Mouse (Mus musculus): ENCODE data around the gene Lgmn. TPM values are rescaled to one million over a fixed set of nuclear protein-coding genes. Genes with fewer than 3 reads are reported as not detected.

Gene Lgmn
- total and polyA plus RNA-seq, 2 experiments from 2014 or later, result 94.0 to 118 TPM

DNA sequence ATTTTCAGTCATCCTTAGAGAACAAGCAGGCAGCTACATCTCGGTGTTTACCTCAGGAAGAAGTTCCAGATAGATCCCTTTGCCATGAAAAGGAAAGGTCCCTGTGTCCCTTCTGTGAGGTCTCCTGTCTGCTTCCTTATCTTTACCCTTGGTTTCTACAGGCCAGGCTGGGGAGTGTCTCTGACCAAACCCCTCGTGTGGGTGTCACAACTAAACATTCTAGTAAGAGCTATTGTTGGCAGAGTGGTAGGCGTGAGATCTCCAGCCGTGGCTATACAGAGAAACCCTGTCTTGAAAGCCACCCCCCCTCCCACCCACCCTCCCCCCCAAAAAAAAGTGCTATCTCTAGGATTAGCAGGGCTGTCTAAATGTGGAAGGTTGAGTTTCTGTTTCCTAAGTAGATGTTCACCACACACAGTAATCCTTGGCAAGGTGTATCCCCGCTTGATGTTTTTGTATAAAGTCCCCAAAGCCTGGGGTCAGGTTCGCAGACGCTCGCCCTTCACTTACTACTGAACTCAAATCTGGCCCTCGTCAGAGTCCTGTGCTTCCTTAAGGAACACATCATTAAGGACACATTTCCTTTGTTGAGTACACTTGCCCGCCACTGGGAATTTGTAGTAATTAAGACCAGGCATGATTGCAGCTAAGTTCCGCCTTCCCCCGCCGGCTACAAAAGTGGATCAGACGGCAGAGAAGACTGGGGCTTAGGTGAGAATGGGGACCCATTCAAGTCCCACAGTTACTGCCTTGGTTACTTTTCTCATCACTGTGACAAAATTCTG lies 94.4 kb downstream of the Lgmn start:
- H3K9ac ChIP-seq (replicated peaks; ENCODE audit: low read depth, low read length), result no peak overlapping the region
- H3K4me3 ChIP-seq (ENCODE audit: low read depth, low read length), result no peak overlapping the region
- ATAC-seq (ENCODE audit: insufficient read depth, low read depth) (peak; percentile 11; the same call in 1 of the 2 replicates), DNase-seq (ENCODE audit: low spot score) (no peak)
- TF ChIP-seq EP300 (IDR thresholded peaks at IDR 0.05; ENCODE audit: low read depth), result no peak
- no peak for TF ChIP-seq CTCF (IDR thresholded peaks at IDR 0.05; ENCODE audit: low read depth)
- WGBS, result 58% methylated on average over 14 of the region's 14 CpGs
- no peak overlapping the region for H3K27ac ChIP-seq (ENCODE audit: low read depth)
- no peak overlapping the region for H3K4me2 ChIP-seq (ENCODE audit: low read depth, low read length)
- H3K36me3 ChIP-seq (replicated peaks; ENCODE audit: control insufficient read depth, insufficient read depth, low read length), result no peaks in the 10 kb centered on the region; the same call in 1 of the 2 replicates
- peaks cover 3% of the 10 kb centered on the region for H3K4me1 ChIP-seq (ENCODE audit: control insufficient read depth, insufficient read depth)
- H3K9me3 ChIP-seq (replicated peaks; ENCODE audit: control insufficient read depth, low read length), result no peaks in the 10 kb centered on the region
- no peaks in the 10 kb centered on the region for H3K27me3 ChIP-seq (ENCODE audit: control insufficient read depth, insufficient read depth, low read length)

Other genes with a start within 250 kb of the Lgmn start
- gene Rin3, start 156.8 kb downstream of the Lgmn start, total RNA-seq (2014; rRNA removed; ENCODE audit: low replicate concordance), result 11.6 and 13.4 TPM in 2 replicates
- 4.6 TPM in 2 replicates for gene Rin3, start 156.8 kb downstream of the Lgmn start, polyA plus RNA-seq (2015; fragmentation: Nextera tagmentation; extraction: Ambion mirVana)
- gene Golga5, start 29.3 kb upstream of the Lgmn start, total RNA-seq (2014; rRNA removed; ENCODE audit: low replicate concordance), result 17.4 and 17.7 TPM in 2 replicates
- gene Golga5, start 29.3 kb upstream of the Lgmn start, polyA plus RNA-seq (2015; fragmentation: Nextera tagmentation; extraction: Ambion mirVana), result 23.5 and 24.0 TPM in 2 replicates
- gene Chga, start 115.2 kb upstream of the Lgmn start, total RNA-seq (2014; rRNA removed; ENCODE audit: low replicate concordance), result not detected in 2 replicates
- gene Chga, start 115.2 kb upstream of the Lgmn start, polyA plus RNA-seq (2015; fragmentation: Nextera tagmentation; extraction: Ambion mirVana), result 0.08 TPM in 1 of 2 replicates, not detected in the other